Mouse (Mus musculus) kidney, adult 2 months (tissue): ENCODE data around the gene Nt5dc1.

Experiments
- CTCF ChIP-seq: fragments of 200-500 bp; conservative IDR thresholded peaks from 2 replicates; pipeline ENCODE4 v1.5.1; 2011; ENCODE audit warnings: low read depth, mild to moderate bottlenecking, control low read depth, low read length, moderate library complexity, mixed read lengths; ENCODE audit not compliant: insufficient read depth, insufficient read length
- POLR2A ChIP-seq: fragments of 200-500 bp; IDR thresholded peaks from one replicate; pipeline ENCODE4 v1.6.1; 2011; ENCODE audit warnings: low read depth, low read length, control low read depth

DNA sequence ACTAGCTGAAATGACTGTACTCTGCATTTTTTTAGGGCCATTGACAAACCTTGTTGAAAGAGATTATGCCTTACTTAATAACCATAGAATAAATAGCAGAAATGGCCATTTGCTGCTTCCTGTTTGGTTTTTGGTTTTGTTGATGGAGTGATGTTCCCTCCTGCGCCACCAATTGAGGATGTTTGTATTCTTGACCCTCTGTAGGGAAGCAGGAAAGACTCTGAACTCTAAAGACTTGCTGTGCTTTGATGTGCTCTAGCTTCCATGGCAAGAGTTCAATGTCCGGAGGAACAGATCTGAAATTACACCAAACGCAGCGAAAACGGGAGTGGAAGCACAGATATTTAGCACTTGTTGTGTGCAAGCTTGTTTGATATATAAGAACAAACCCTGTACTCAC, 173.6 kb downstream of the Nt5dc1 start:
- TF ChIP-seq CTCF (no peak), POLR2A (no peak)
